Mouse (Mus musculus): ENCODE measurements at regions not wholly inside any gene's neighbourhood (a gene's known extent, or its start where the extent isn't known, plus 50 kb on each side); places are given as distances from the start of the nearest gene placed in this dataset.

DNA sequence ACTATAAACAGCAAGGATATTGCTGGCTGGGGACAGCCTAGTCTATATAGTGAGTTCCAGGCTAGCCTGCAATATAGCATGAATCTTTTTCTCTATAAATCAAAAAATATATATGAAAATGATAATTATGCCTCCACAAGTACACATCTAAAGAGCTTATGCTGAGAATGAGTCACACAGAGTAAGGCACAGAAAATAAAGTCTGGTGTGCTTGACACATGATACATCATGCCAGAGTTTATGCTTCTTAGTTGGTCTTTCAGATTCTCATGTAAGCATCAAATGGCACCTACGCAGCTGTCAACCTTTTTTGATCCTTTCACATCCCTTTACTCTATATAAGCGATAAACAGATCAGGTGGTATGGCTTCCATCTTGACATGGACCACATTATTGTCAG lies 289.6 kb downstream of the Lrriq3 start:
- H3K27ac ChIP-seq (ENCODE audit: insufficient read depth, low read depth) = no peak overlapping the region
- TF ChIP-seq TCF12 (IDR thresholded peaks at IDR 0.05; ENCODE audit: low read depth, low read length) (no peak), RAD21 (IDR thresholded peaks at IDR 0.05; ENCODE audit: low read depth, low read length) (no peak), MAX (IDR thresholded peaks at IDR 0.05; ENCODE audit: low read length) (no peak), TBP (conservative IDR thresholded peaks at IDR 0.05; ENCODE audit: low read depth, low read length) (no peak), NELFE (IDR thresholded peaks at IDR 0.05; ENCODE audit: low read depth, low read length) (no peak), GABPA (IDR thresholded peaks at IDR 0.05; ENCODE audit: insufficient replicate concordance, low read depth, low read length) (no peak), USF1 (IDR thresholded peaks at IDR 0.05; ENCODE audit: low read depth, low read length) (no peak), ZC3H11A (IDR thresholded peaks at IDR 0.05; ENCODE audit: low read depth, low read length) (no peak), POLR2AphosphoS2 (IDR thresholded peaks at IDR 0.05; ENCODE audit: low read depth, low read length) (no peak), JUN (IDR thresholded peaks at IDR 0.05; ENCODE audit: insufficient read depth, low read depth, low read length) (no peak), NRF1 (IDR thresholded peaks at IDR 0.05; ENCODE audit: low read depth, low read length) (no peak), MXI1 (IDR thresholded peaks at IDR 0.05; ENCODE audit: low read depth, low read length) (no peak), ETS1 (conservative IDR thresholded peaks at IDR 0.05; ENCODE audit: low read depth, low read length) (no peak), CTCF (conservative IDR thresholded peaks at IDR 0.05 in 1 of 2, IDR thresholded peaks at IDR 0.05 in 1 of 2; ENCODE audit: low read depth in 2 of 2, low read length in 2 of 2) (no peak), RCOR1 (conservative IDR thresholded peaks at IDR 0.05; ENCODE audit: low read depth, low read length) (no peak)
- DNase-seq (ENCODE audit: extremely low read depth) = no peak

DNA sequence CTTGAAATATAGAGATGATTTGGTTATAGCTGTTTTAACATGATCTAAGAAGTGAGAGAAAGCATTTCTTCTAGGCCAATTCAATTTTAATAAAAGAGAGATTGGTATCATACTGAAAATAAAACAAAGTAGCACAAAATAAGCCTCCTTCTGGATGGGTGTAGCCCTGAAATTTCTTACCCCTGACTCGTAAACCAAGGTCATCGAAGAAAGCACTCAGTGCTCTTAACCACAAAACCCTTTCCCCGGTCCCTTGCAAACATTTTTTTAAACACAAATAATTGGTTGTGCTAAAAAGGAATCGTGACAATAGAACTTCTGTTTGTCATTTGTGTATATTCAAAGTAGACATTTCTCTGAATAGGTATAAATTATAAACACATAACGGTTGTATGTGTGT lies 297.4 kb downstream of the Lrriq3 start:
- Histone ChIP-seq H3K27ac (ENCODE audit: insufficient read depth, low read depth) (no peak overlapping the region), H3K36me3 (replicated peaks in 1 of 2; ENCODE audit: control insufficient read depth in 1 of 2, insufficient read depth in 1 of 2, low read length in 1 of 2) (no peaks in the 10 kb centered on the region)

More for the DNA sequence above, 289.6 kb downstream of the Lrriq3 start:
- no peaks in the 10 kb centered on the region for H3K9me3 ChIP-seq (replicated peaks; ENCODE audit: low read length)
- in situ Hi-C loops (cut with MboI; ENCODE audit: low pct_ligation_motif_present, low pct_unique_long_range_greater_than_20kb, low sequenced_read_pairs) = no loop called here
- H3K4me3 ChIP-seq (replicated peaks in 1 of 3; ENCODE audit: low read depth in 2 of 3, low read length in 2 of 3, poor library complexity in 1 of 3) = no peak overlapping the region
- no peaks in the 10 kb centered on the region for H3K4me1 ChIP-seq (ENCODE audit: control insufficient read depth in 1 of 2, insufficient read depth in 2 of 2)
- H3K36me3 ChIP-seq (replicated peaks in 1 of 2; ENCODE audit: control insufficient read depth in 1 of 2, insufficient read depth in 1 of 2, low read length in 1 of 2) = no peaks in the 10 kb centered on the region
- no peaks in the 10 kb centered on the region for H3K79me2 ChIP-seq (replicated peaks; ENCODE audit: control insufficient read depth, extremely low read depth, insufficient read depth, poor library complexity, severe bottlenecking)
- dilution Hi-C loops (cut with MboI; ENCODE audit: extremely low pct_ligation_motif_present, extremely low pct_unique_long_range_greater_than_20kb, low sequenced_read_pairs) = no loop called here
- no peak overlapping the region for H3K9ac ChIP-seq (ENCODE audit: insufficient read depth, low read depth)
- no peaks in the 10 kb centered on the region for H3K27me3 ChIP-seq (replicated peaks)
- H3K4me2 ChIP-seq (ENCODE audit: insufficient read depth, low read depth, poor library complexity, severe bottlenecking) = no peak overlapping the region

More for the DNA sequence above, 297.4 kb downstream of the Lrriq3 start:
- Histone ChIP-seq H3K27me3 (replicated peaks) (no peaks in the 10 kb centered on the region), H3K9me3 (replicated peaks; ENCODE audit: low read length) (no peaks in the 10 kb centered on the region), H3K79me2 (replicated peaks; ENCODE audit: control insufficient read depth, extremely low read depth, insufficient read depth, poor library complexity, severe bottlenecking) (no peaks in the 10 kb centered on the region), H3K4me2 (ENCODE audit: insufficient read depth, low read depth, poor library complexity, severe bottlenecking) (no peak overlapping the region), H3K9ac (ENCODE audit: insufficient read depth, low read depth) (no peak overlapping the region), H3K4me1 (ENCODE audit: control insufficient read depth in 1 of 2, insufficient read depth in 2 of 2) (no peaks in the 10 kb centered on the region), H3K4me3 (replicated peaks in 1 of 3; ENCODE audit: low read depth in 2 of 3, low read length in 2 of 3, poor library complexity in 1 of 3) (no peak overlapping the region)
- dilution Hi-C loops (cut with MboI; ENCODE audit: extremely low pct_ligation_motif_present, extremely low pct_unique_long_range_greater_than_20kb, low sequenced_read_pairs) (no loop called here), in situ Hi-C loops (cut with MboI; ENCODE audit: low pct_ligation_motif_present, low pct_unique_long_range_greater_than_20kb, low sequenced_read_pairs) (no loop called here)
- no peak for DNase-seq (ENCODE audit: extremely low read depth)
- TF ChIP-seq MXI1 (IDR thresholded peaks at IDR 0.05; ENCODE audit: low read depth, low read length) (no peak), ELF1 (IDR thresholded peaks at IDR 0.05; ENCODE audit: low read depth, low read length) (no peak)
